Mouse (Mus musculus) small intestine, adult 2 months (tissue): ENCODE results near the gene Gm17027.
"Not testable (repeated sequence)": the region's sequence is repeated elsewhere in the genome, so short reads cannot be mapped to it uniquely, and the experiment has no call there.

ENCODE experiments used
- CTCF ChIP-seq: fragments of 200-500 bp; IDR thresholded peaks from 2 replicates; pipeline ENCODE4 v1.5.1; 2012; ENCODE audit warnings: low read depth, mild to moderate bottlenecking, control low read depth, inconsistent platforms, low read length, moderate library complexity, mixed read lengths; ENCODE audit not compliant: insufficient replicate concordance, insufficient read length; ENCODE audit errors: extremely low read depth
- POLR2A ChIP-seq: fragments of 200-500 bp; IDR thresholded peaks from 2 replicates; pipeline ENCODE4 v1.6.1; 2012; ENCODE audit warnings: low read depth, mild to moderate bottlenecking, control low read depth, inconsistent platforms, low read length, moderate library complexity

DNA sequence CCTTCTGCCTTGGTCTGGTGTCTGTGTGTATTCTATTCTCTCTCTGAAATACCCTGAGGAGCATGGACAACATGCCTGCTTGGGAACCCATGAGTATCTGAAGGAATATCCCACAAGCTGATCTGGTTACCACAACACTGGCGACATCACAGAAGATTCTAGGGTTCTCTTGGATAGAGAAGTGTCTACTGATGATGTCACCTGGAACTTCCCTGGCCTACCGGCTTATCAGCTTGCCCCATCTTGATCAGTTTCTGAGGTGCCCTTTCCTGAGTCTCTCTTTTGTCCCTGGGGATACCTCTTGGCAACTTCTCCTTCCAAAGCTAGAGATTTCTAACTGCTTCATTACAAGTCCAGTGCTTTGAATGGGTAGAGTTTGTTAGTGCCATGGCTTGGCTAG lies at the start of gene Gm17027:
- not testable (repeated sequence) for TF ChIP-seq CTCF, POLR2A
